Mouse (Mus musculus) kidney, embryonic 15.5 days (tissue): ENCODE results near the gene Pycr2. TPM values are rescaled to one million over a fixed set of nuclear protein-coding genes. Genes with fewer than 3 reads are reported as not detected.
A peak's percentile ranks its signal among the peaks of the same experiment; 100 is the strongest.

Source experiments
- ATAC-seq: fragments of 200-750 bp; cut with Nextera tagmentation; replicated peaks from 2 replicates; pipeline ENCODE4 v1.8.0; 2017; ENCODE audit warnings: moderate TSS enrichment; ENCODE audit not compliant: low FRiP score
- H3K27ac ChIP-seq: fragments of 300-500 bp; sonication (generic); 2 replicates; pipeline ENCODE4 v1.5.1; 2015; ENCODE audit warnings: mild to moderate bottlenecking, inconsistent platforms
- H3K27me3 ChIP-seq: fragments of 300-500 bp; sonication (generic); 2 replicates; pipeline ENCODE4 v1.6.1; 2015; ENCODE audit warnings: inconsistent platforms
- H3K36me3 ChIP-seq: fragments of 300-500 bp; sonication (generic); 2 replicates; pipeline ENCODE4 v1.6.1; 2015; ENCODE audit warnings: inconsistent platforms
- H3K4me1 ChIP-seq: fragments of 300-500 bp; sonication (generic); 2 replicates; pipeline ENCODE4 v1.6.1; 2015; ENCODE audit warnings: inconsistent platforms
- H3K4me2 ChIP-seq: fragments of 300-500 bp; sonication (generic); 2 replicates; pipeline ENCODE4 v1.6.1; 2015; ENCODE audit warnings: moderate library complexity, mild to moderate bottlenecking, inconsistent platforms
- H3K4me3 ChIP-seq: fragments of 300-500 bp; sonication (generic); replicated peaks from 2 replicates; pipeline ENCODE4 v1.5.1; 2015; ENCODE audit warnings: mild to moderate bottlenecking, inconsistent platforms
- H3K9ac ChIP-seq: fragments of 300-500 bp; sonication (generic); 2 replicates; pipeline ENCODE4 v1.6.1; 2015; ENCODE audit warnings: mild to moderate bottlenecking, inconsistent platforms
- H3K9me3 ChIP-seq: fragments of 300-500 bp; sonication (generic); replicated peaks from 2 replicates; pipeline ENCODE4 v1.6.1; 2016; ENCODE audit warnings: inconsistent platforms
- WGBS: fragments of 180-500 bp; shearing (Covaris S2); methylation state at CpG from one replicate; pipeline ENCODE4 v1.1.7; 2015; ENCODE audit warnings: mixed read lengths; 5-methylcytosine and 5-hydroxymethylcytosine counted together
- polyA plus RNA-seq: library from polyadenylated mRNA; unstranded; fragments of >200 nt; fragmentation: Nextera tagmentation; extraction: Ambion mirVana; gene quantifications from 2 replicates; pipeline ENCODE4 v1.2.1, GENCODE M21; 2015

The Pycr2 gene
- polyA plus RNA-seq, 1 experiment from 2014 or later: 103 TPM

DNA sequence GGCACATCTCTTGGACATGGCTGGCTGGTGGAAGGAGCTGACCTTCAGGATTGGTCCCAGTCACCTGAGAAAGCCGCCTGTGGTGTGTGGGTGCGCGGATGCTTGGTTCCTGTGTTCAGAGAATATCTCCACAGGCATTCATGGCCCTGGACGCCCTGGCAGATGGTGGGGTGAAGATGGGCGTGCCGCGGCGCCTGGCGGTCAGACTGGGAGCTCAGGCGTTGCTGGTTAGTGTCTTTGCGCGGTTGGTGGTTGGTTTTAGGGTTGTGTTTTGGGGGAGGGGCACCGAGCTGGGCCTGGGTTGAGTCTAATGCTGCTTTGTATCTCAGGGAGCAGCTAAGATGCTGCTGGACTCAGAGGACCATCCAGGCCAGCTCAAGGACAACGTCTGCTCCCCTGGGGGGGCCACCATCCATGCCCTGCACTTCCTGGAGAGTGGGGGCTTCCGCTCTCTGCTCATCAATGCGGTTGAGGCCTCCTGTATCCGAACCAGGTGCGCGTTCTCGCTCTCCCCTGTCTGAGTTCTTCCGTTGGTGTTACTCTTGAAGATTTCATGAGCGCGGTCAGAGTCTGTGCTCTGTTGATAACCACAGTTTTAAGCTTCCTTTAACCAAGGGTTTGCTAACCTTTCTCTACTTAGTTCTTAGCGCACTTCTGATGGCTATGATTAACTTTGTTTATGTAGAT, 2.5 kb downstream of the Pycr2 start:
- ATAC-seq: no peak
- Histone ChIP-seq H3K9me3 (no peaks in the 10 kb centered on the region), H3K4me1 (peaks cover 27% of the 10 kb centered on the region), H3K4me2 (no peak overlapping the region), H3K9ac (no peak overlapping the region), H3K4me3 (no peak overlapping the region), H3K27me3 (no peaks in the 10 kb centered on the region), H3K27ac (no peak overlapping the region), H3K36me3 (peaks cover 33% of the 10 kb centered on the region)
- WGBS: 93% methylated on average over 24 of the region's 24 CpGs

DNA sequence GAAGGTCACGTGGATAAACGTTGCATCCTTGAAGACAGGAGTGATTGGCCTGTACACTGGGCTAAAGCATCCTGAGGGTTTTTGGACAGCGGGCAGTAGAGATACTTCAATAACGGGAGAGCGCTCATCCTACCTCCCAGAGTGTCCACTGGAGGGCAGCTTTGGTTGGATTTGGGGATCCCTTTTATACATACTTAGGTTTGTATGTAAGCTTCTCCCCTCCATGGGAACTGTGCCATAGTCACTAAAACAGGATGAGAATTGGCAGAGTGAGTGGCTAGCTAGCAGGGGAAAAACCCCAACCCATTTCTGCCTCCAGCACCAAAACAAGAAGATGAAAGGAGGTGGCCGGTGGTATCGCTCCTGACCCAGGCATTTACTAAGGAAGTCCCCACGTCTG, 7.0 kb downstream of the Pycr2 start:
- no peak for ATAC-seq
- WGBS: 47% methylated on average over 8 of the region's 8 CpGs
- no peak overlapping the region for H3K4me3 ChIP-seq
- no peak overlapping the region for H3K9ac ChIP-seq
- peak overlapping the region; percentile 43 for H3K4me2 ChIP-seq
- no peaks in the 10 kb centered on the region for H3K27me3 ChIP-seq
- H3K27ac ChIP-seq: no peak overlapping the region
- no peaks in the 10 kb centered on the region for H3K9me3 ChIP-seq
- peaks cover 28% of the 10 kb centered on the region for H3K36me3 ChIP-seq
- peaks cover 6% of the 10 kb centered on the region for H3K4me1 ChIP-seq

DNA sequence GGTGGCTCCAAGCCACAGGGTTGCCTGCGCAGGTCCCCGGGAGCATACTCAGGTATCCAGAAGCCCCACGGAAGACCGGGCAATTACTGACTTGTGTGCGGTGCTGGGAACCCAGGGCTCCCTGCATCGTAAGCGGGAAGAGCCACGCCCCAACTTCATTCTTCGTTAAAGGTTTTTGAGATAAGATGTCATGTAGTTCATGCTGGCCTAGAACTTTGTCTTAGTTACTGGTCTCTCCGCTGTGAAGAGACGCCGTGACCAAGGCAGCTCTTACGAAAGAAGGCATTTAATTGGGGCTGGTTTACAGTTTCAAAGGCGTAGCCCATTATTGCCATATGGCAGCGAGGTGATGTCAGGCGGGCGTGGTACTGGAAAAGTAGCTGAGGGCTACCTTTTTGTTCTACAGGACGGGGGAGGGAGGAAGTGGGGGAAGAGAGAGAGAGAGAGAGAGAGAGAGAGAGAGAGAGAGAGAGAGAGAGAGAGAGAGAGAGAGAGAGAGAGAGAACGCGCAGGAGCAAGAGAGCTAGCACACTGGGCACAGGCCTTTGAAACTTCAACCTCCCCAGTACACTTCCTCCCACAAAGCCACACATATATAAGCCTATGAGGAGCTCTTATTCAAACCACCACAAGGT, 7.7 kb downstream of the Pycr2 start:
- ATAC-seq: 0 out of 2 replicates have a peak, but pooled peaks have one; percentile 54
- no peak overlapping the region for H3K4me3 ChIP-seq
- 48% methylated on average over 20 of the region's 20 CpGs for WGBS
- H3K27me3 ChIP-seq: no peaks in the 10 kb centered on the region
- no peaks in the 10 kb centered on the region for H3K9me3 ChIP-seq
- H3K27ac ChIP-seq: no peak overlapping the region
- peak overlapping the region; percentile 43 for H3K4me2 ChIP-seq
- H3K36me3 ChIP-seq: peaks cover 21% of the 10 kb centered on the region
- peaks cover 4% of the 10 kb centered on the region for H3K4me1 ChIP-seq
- no peak overlapping the region for H3K9ac ChIP-seq

DNA sequence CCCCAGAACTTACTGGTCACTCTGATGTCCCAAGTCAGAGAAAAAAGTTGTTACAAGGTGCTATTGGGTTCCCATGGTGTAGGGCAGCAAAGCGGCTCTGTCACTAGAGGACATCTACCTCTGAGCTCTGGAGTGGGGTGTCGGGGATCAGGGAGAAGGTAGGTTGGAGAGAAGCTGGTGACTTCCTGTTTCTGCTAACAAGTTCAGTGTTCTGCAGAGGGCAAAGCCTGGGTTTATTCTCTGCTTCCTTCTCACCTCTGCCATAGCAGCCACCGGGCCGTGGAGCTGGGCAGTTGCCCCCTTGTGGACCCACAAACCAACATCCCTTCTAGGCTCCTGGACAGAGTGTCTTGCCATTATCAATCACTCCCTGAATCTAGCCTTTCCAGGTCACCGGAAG, 8.7 kb downstream of the Pycr2 start:
- H3K27me3 ChIP-seq: no peaks in the 10 kb centered on the region
- no peak overlapping the region for H3K9ac ChIP-seq
- H3K4me1 ChIP-seq: peaks cover 4% of the 10 kb centered on the region
- 75% methylated on average over 5 of the region's 5 CpGs for WGBS
- no peaks in the 10 kb centered on the region for H3K9me3 ChIP-seq
- no peak for ATAC-seq
- peaks cover 11% of the 10 kb centered on the region for H3K36me3 ChIP-seq
- no peak overlapping the region for H3K4me2 ChIP-seq
- H3K27ac ChIP-seq: no peak overlapping the region
- no peak overlapping the region for H3K4me3 ChIP-seq

DNA sequence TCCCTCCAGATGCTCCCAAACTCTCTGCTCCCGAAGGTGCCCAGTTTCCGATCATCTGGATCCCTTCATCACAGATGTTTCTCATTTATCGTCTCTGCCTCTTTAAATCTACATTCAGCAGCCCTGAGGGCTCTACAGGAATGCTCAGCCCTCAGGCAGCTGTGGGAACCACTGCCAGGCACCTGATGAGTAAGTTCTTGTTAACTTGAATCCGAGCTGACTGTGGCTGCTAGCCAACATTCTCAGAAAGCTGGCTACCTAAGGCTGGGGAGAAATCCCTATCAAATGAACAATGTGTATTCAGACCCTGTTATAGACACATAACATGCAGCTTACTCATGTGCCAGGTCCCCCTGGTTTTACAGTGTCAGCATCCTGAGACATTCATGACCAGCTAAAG, 9.7 kb downstream of the Pycr2 start:
- 58% methylated on average over 4 of the region's 4 CpGs for WGBS
- peaks cover 1% of the 10 kb centered on the region; the same call in 1 of the 2 replicates for H3K36me3 ChIP-seq

DNA sequence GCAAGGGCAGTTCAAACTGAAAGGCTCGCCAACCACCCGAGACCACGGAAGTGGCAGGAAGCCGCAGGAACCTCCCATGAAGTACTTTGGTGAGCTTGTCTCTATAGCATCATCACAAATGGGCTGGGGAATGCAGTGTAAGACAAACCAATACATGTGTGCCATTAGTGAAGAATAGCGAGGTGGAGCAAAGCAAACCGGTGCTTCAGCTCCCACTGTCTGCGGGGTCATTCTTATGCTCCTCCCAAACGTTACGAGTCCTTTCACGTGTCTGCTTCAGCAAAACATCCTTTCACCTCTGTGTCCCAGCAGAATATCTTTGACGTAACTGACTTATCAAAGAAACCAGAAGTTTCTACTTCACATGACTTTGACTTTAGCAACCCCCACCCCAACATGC, 12.3 kb downstream of the Pycr2 start:
- Histone ChIP-seq H3K36me3 (no peaks in the 10 kb centered on the region), H3K4me1 (peaks cover 3% of the 10 kb centered on the region), H3K4me3 (no peak overlapping the region), H3K9me3 (no peaks in the 10 kb centered on the region), H3K27ac (no peak overlapping the region), H3K27me3 (no peaks in the 10 kb centered on the region), H3K9ac (no peak overlapping the region), H3K4me2 (no peak overlapping the region)
- WGBS: 90% methylated on average over 11 of the region's 11 CpGs
- ATAC-seq: no peak

More for the DNA sequence above, 9.7 kb downstream of the Pycr2 start:
- H3K9ac ChIP-seq: no peak overlapping the region
- H3K27me3 ChIP-seq: no peaks in the 10 kb centered on the region
- H3K4me3 ChIP-seq: no peak overlapping the region
- no peak overlapping the region for H3K4me2 ChIP-seq
- no peak overlapping the region for H3K27ac ChIP-seq
- no peaks in the 10 kb centered on the region for H3K9me3 ChIP-seq
- peaks cover 4% of the 10 kb centered on the region for H3K4me1 ChIP-seq
- no peak for ATAC-seq

DNA sequence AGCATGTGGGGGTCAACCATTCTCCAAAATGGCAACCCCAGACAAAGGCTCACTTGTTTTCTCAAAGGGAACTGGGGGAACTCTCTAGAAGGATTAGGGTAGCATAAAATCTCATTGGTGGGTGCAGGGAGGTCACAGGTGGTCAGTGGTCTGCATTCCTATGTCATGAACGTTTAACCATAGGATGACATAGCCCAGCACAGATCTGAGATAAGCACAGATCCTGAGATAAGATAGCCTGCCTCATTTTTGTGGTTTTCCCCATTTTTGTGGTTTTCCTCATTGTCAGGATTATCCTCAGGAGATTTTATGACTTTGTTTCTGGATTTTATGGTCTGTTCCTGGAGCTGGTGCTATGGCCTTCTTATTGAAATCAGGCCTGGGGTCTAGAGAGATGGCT, 13.0 kb downstream of the Pycr2 start:
- Histone ChIP-seq H3K36me3 (no peaks in the 10 kb centered on the region), H3K9ac (no peak overlapping the region), H3K9me3 (no peaks in the 10 kb centered on the region), H3K4me1 (no peaks in the 10 kb centered on the region), H3K4me3 (no peak overlapping the region), H3K4me2 (no peak overlapping the region), H3K27ac (no peak overlapping the region), H3K27me3 (no peaks in the 10 kb centered on the region)
- no peak for ATAC-seq
- WGBS: 53% methylated on average over 1 of the region's 1 CpGs

DNA sequence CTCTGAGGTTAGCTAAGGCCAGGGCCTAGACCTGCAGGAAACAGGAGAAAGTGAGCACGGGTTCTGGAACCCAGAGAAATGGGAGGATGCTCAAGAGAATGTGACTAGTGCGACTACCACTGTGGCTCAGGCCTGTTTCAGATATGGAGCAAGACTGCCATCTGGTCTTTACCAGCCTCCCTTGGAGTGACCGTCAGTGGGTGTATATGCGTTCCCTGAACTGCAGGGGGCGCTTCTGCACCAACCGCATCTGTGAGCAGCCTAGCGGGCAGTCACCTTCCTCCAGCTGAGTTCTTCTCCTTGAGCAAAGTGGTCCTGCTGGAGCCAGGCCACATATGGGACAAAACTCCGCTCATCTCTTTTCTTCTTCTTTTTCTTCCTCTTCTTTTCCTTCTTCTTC, 15.6 kb downstream of the Pycr2 start:
- H3K9ac ChIP-seq: no peak overlapping the region
- 48% methylated on average over 8 of the region's 8 CpGs for WGBS
- no peak overlapping the region for H3K4me3 ChIP-seq
- H3K27ac ChIP-seq: no peak overlapping the region
- no peaks in the 10 kb centered on the region for H3K36me3 ChIP-seq
- ATAC-seq: no peak
- H3K4me2 ChIP-seq: no peak overlapping the region
- H3K27me3 ChIP-seq: no peaks in the 10 kb centered on the region
- no peaks in the 10 kb centered on the region for H3K4me1 ChIP-seq
- no peaks in the 10 kb centered on the region for H3K9me3 ChIP-seq

DNA sequence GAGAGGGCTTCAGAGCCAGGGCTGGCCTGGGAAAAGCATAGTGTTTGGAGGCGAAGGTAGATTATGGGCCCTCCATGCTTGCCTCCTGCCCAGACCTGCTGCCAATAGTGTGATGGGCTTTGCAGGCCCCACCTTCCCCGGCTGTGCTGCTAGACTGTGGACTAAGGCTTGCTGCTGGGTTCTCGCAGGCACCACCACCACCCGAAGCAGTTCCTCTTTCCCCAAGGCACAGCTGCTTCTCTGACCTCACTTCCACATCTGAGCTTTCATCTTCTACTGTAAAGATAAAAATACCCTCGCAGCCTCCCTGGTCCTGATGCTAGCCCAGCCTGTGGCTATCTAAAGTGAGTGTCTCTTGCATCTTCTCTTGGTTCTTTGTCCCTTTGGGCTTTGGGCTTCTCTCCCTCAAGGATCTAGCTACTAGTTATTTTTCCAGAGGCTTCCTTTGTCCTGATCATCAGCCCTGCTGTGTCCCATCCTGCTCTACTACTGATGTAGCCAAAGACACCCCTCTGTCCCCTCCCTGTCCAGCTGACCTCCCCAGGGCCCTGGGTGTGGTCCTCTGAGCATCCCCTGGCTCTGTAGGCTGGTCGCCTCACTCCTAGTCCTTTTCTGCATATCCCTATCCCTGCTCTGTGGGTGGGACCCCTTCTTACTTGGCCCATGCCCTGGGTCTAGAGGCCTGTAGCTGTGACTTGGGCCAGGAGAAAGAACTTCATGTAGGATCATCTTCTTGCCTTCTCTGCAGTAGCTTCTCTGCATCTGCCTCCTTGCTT, 18.4 kb downstream of the Pycr2 start:
- H3K9ac ChIP-seq: no peak overlapping the region

DNA sequence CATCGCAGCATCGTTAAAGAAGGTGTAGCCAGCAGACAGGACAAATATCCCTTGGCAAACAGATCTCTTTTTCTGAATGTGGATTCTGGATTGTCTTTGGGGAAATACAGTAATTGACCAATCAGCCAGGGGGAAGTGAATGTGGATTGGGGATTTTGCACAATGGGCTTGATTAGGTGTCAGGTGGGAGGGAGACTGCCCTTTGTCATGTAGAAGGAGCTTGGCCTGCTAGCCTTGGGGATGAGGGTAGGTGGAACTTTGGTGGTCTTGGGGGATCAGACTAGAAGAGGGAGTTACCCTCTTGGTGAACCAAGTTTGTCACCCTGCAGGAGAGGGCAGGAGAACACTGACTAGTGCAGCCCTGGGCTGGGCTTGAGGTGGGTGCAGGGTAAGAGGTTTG, 20.6 kb downstream of the Pycr2 start:
- H3K4me1 ChIP-seq: no peaks in the 10 kb centered on the region
- H3K27ac ChIP-seq: no peak overlapping the region
- H3K9me3 ChIP-seq: no peaks in the 10 kb centered on the region
- H3K4me3 ChIP-seq: no peak overlapping the region
- no peak overlapping the region for H3K9ac ChIP-seq
- H3K36me3 ChIP-seq: no peaks in the 10 kb centered on the region
- no peaks in the 10 kb centered on the region for H3K27me3 ChIP-seq
- ATAC-seq: no peak
- H3K4me2 ChIP-seq: no peak overlapping the region
- WGBS: 40% methylated on average over 2 of the region's 2 CpGs

More for the DNA sequence above, 18.4 kb downstream of the Pycr2 start:
- H3K4me1 ChIP-seq: no peaks in the 10 kb centered on the region
- no peak overlapping the region for H3K4me3 ChIP-seq
- no peaks in the 10 kb centered on the region for H3K27me3 ChIP-seq
- no peaks in the 10 kb centered on the region for H3K9me3 ChIP-seq
- no peak for ATAC-seq
- 64% methylated on average over 6 of the region's 6 CpGs for WGBS
- H3K27ac ChIP-seq: no peak overlapping the region
- H3K4me2 ChIP-seq: no peak overlapping the region
- H3K36me3 ChIP-seq: no peaks in the 10 kb centered on the region

DNA sequence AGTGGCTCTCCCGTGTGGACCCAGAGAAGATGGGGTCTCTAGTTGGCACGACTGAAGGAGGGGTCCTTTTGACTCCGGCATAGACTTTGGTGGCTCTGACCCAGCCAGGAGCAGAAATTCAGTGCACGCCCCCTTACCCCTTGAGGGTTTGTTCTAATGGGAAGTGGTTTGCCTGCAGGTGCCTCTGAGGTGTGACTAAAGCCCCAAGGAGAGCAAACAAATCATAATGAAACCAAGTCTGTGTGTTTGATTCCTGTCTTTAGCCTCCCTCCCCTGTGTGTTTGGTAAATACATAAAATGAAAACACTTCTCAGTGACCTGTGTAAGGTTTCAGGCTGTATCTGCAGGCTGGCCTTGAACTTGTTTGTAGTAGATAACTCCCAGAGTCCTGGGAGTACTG, 22.2 kb downstream of the Pycr2 start:
- no peak for ATAC-seq

DNA sequence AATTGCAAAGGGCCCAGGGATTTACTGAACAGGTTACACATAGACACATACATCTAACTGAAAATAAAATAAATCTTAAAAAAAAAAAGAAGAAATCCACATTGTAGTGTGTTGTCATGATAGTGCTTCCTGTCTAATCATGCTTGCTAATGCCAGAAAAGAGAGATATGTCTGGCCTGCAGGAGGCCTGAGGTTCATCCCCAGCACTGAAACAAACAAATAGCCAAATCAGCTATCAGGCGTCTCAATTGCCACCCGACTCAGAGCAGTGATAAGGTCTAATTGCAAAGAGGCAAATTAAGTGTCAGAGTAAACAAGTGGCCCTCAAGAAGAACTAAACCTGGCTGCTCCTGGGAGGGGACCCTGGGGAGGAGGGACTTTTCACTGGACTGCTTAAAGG, 25.5 kb downstream of the Pycr2 start:
- no peaks in the 10 kb centered on the region for H3K4me1 ChIP-seq
- no peak overlapping the region for H3K9ac ChIP-seq
- no peak overlapping the region for H3K4me2 ChIP-seq
- H3K27ac ChIP-seq: no peak overlapping the region
- no peak for ATAC-seq
- WGBS: 23% methylated on average over 2 of the region's 2 CpGs
- no peaks in the 10 kb centered on the region for H3K36me3 ChIP-seq
- peaks cover 18% of the 10 kb centered on the region for H3K27me3 ChIP-seq
- no peaks in the 10 kb centered on the region for H3K9me3 ChIP-seq
- H3K4me3 ChIP-seq: no peak overlapping the region

More for the DNA sequence above, 22.2 kb downstream of the Pycr2 start:
- no peaks in the 10 kb centered on the region for H3K36me3 ChIP-seq
- 74% methylated on average over 4 of the region's 4 CpGs for WGBS
- H3K9ac ChIP-seq: no peak overlapping the region
- H3K4me3 ChIP-seq: no peak overlapping the region
- no peaks in the 10 kb centered on the region for H3K27me3 ChIP-seq
- H3K27ac ChIP-seq: no peak overlapping the region
- H3K4me2 ChIP-seq: no peak overlapping the region
- no peaks in the 10 kb centered on the region for H3K9me3 ChIP-seq
- no peaks in the 10 kb centered on the region for H3K4me1 ChIP-seq
